Comparison of ENCODE assay signal across 22 mouse cellular contexts in genomic region chr6:129318395-129318794, GRCm38 (mm10). TPM values are rescaled to one million over a fixed set of nuclear protein-coding genes. Genes with fewer than 3 reads are reported as not detected.
DNase-seq lines count a peak whose midpoint lies in the region; ATAC-seq and TF ChIP-seq lines count a peak whose summit lies in the region.
"Had no signal": no experiment of that assay in that cellular context is flagged by ENCODE, and none has a peak within 500 bp of the region (broad histone marks: within the 10 kb centered on the region; RNA-seq: fewer than 3 reads in every experiment).

No protein-coding gene starts in this region.

- no peaks in the 10 kb centered on the region for H3K27me3 ChIP-seq in kidney, adult 2 months (replicated peaks; ENCODE audit: control insufficient read depth, insufficient read depth, low read length)
- H3K27me3 ChIP-seq: embryonic facial prominence, embryonic 13.5 days; heart, embryonic 12.5 days; megakaryocyte, embryonic 14.5 days had no signal

- H3K4me3 ChIP-seq in kidney, adult 2 months (ENCODE audit: insufficient read depth, low read depth, low read length), result no peak overlapping the region
- no peak overlapping the region for H3K4me3 ChIP-seq in left cerebral cortex, adult 2 months
- H3K4me3 ChIP-seq: embryonic facial prominence, embryonic 13.5 days; heart, embryonic 12.5 days; megakaryocyte, embryonic 14.5 days had no signal

- 61% methylated on average over 1 of the region's 1 CpGs for WGBS in kidney, adult 2 months

- no peak overlapping the region for H3K27ac ChIP-seq in kidney, adult 2 months (ENCODE audit: insufficient read depth, low read depth, low read length)
- no peak overlapping the region for H3K27ac ChIP-seq in left cerebral cortex, adult 2 months
- H3K27ac ChIP-seq: embryonic facial prominence, embryonic 13.5 days; kidney, postnatal 0 days had no signal

- no peaks in the 10 kb centered on the region for H3K4me1 ChIP-seq in kidney, adult 2 months (ENCODE audit: control insufficient read depth, insufficient read depth, low read length)
- H3K4me1 ChIP-seq: embryonic facial prominence, embryonic 13.5 days; heart, embryonic 12.5 days had no signal

- intact Hi-C loops in left cerebral cortex, adult 2 months (cut with DNase I), result no loop called here

- no peaks in the 10 kb centered on the region for H3K36me3 ChIP-seq in kidney, adult 2 months (ENCODE audit: control insufficient read depth, insufficient read depth, low read length)
- H3K36me3 ChIP-seq: embryonic facial prominence, embryonic 13.5 days; heart, embryonic 12.5 days had no signal

- DNase-seq in kidney, adult 2 months, result no peak
- no peak for DNase-seq in kidney, postnatal 14 days
- peak; percentile 76 for DNase-seq in CD4-positive, CD25-positive, alpha-beta regulatory T cell, adult 2 months (ENCODE audit: low read depth, low spot score)
- peak; percentile 64 for DNase-seq in thymus, postnatal 14 days
- no peak for DNase-seq in left cerebral cortex, adult 2 months (ENCODE audit: extremely low spot score in 1 of 2, low spot score in 2 of 2)
- DNase-seq in kidney, postnatal 10 days, result no peak
- no peak for DNase-seq in right cerebral cortex, postnatal 4 days
- DNase-seq: cerebellum, postnatal 36 days; gastrocnemius, postnatal 36 days; heart, postnatal 4 days; lung, embryonic 14.5 days had no signal

- ATAC-seq in inflammation-experienced regulatory T-cells, adult 6 months, result peak; percentile 45

- TF ChIP-seq CTCF in kidney, adult 2 months (conservative IDR thresholded peaks at IDR 0.05; ENCODE audit: insufficient read depth, insufficient read length, low read depth, low read length), result 0 out of 2 replicates have a peak, but pooled peaks have one; percentile 10
- no peak for TF ChIP-seq CTCF in left cerebral cortex, adult 2 months (IDR thresholded peaks at IDR 0.05)

- no peak for TF ChIP-seq POLR2A in kidney, adult 2 months (IDR thresholded peaks at IDR 0.05; ENCODE audit: low read depth, low read length)

RNA-seq across cellular contexts. Expression of gene 4922502D21Rik, which starts 13.2 kb away (rescaled TPM):
- 0.09 and 0.12 TPM in 2 replicates for polyA plus RNA-seq in kidney, adult 2 months (2012; rRNA removed)
- polyA plus RNA-seq in inflammation-experienced regulatory T-cells, adult 6 months (2017; shearing (Covaris generic)), result not detected
- not detected for total RNA-seq in left cerebral cortex, adult 2 months (2021)
- total RNA-seq: adrenal gland, postnatal 4 days; gastrocnemius, postnatal 36 days; heart, postnatal 4 days; left cerebral cortex, postnatal 10 days had no signal
- polyA plus RNA-seq: C2C12; frontal cortex, adult 2 months; heart, embryonic 12.5 days; intestine, embryonic 14.5 days; kidney, postnatal 0 days; limb, embryonic 14.5 days; lung, embryonic 14.5 days had no signal

RNA-seq across cellular contexts. Expression of gene Clec12a, which starts 24.1 kb away (rescaled TPM):
- polyA plus RNA-seq in kidney, adult 2 months (2012; rRNA removed), result 0.34 and 0.63 TPM in 2 replicates
- polyA plus RNA-seq in inflammation-experienced regulatory T-cells, adult 6 months (2017; shearing (Covaris generic)), result 1 to 10 TPM in 1 of 3 experiments, not detected in 2; 2.0 TPM
- total RNA-seq in left cerebral cortex, adult 2 months (2021), result under 1 TPM; 0.26 to 0.52 TPM
- polyA plus RNA-seq: C2C12 had no signal

RNA-seq across cellular contexts. Expression of gene Cd69, which starts 43.2 kb away (rescaled TPM):
- 0.11 and 0.78 TPM in 2 replicates for polyA plus RNA-seq in kidney, adult 2 months (2012; rRNA removed)
- polyA plus RNA-seq in inflammation-experienced regulatory T-cells, adult 6 months (2017; shearing (Covaris generic)), result 100 to 1,000 TPM; 152 to 264 (median 175) TPM
- not detected for total RNA-seq in left cerebral cortex, adult 2 months (2021)
- total RNA-seq: heart, postnatal 4 days; left cerebral cortex, postnatal 10 days had no signal
- polyA plus RNA-seq: C2C12; embryonic facial prominence, embryonic 13.5 days; heart, embryonic 12.5 days; kidney, postnatal 0 days; lung, embryonic 14.5 days had no signal

Comparison
In these comparisons a context has a peak if more than half of its experiments do, and no peak if none do; other contexts are left out.
1. DNase-seq: peak in CD4-positive, CD25-positive, alpha-beta regulatory T cell, adult 2 months (single experiment) and thymus, postnatal 14 days (single experiment); none in kidney, adult 2 months (single experiment), kidney, postnatal 14 days (single experiment), left cerebral cortex, adult 2 months (0 of 2), kidney, postnatal 10 days (single experiment) and right cerebral cortex, postnatal 4 days (single experiment).
2. RNA of gene Cd69, which starts 43.2 kb away (polyA plus RNA-seq): 152 to 264 TPM in inflammation-experienced regulatory T-cells, adult 6 months; 0.11 to 0.78 TPM in kidney, adult 2 months; every median in the first group is over 10 times any median in the second.